Mouse (Mus musculus) heart, postnatal 10 days (tissue): ENCODE data around the gene Ccser1. TPM values are rescaled to one million over a fixed set of nuclear protein-coding genes. Genes with fewer than 3 reads are reported as not detected.
A peak's percentile ranks its signal among the peaks of the same experiment; 100 is the strongest.

Experiments
- DNase-seq, 2 experiments: peaks; one replicate each; pipeline ENCODE4 v3.0.0; 2021
- intact Hi-C: fragments of 180-260 bp; cut with DNase I; formaldehyde crosslinking; loops from one replicate; pipeline ENCODE4 v1.15.1; 2025
- total RNA-seq, 2 experiments: library from RNA; stranded (reverse); gene quantifications; 2 replicates each; pipeline ENCODE4 v1.2.3; 2021

Gene Ccser1
- 1 to 10 TPM; 3.1 to 3.8 TPM for total RNA-seq

GRCm38 (mm10) chr6:61179949-61180755, at the start of gene Ccser1:
Ccser1 (plus strand) TSS chr6:61180324.
- intact Hi-C loops: loop anchor here (5.0 kb wide), 2 partner anchors 118 to 122 kb away; no protein-coding TSS in a partner anchor
- DNase-seq: peak; percentile 52 to 54

GRCm38 (mm10) chr6:61136436-61136835, 43.7 kb upstream of the Ccser1 start:
- no peak for DNase-seq
- intact Hi-C loops: no loop called here

- intact Hi-C loops: no loop called here
- DNase-seq: no peak
These were observed 37.1 kb upstream of the Ccser1 start for GRCm38 (mm10) chr6:61143031-61143430.

GRCm38 (mm10) chr6:61152924-61153323, 27.2 kb upstream of the Ccser1 start:
- no peak for DNase-seq
- intact Hi-C loops: no loop called here

GRCm38 (mm10) chr6:61154654-61155053, 25.5 kb upstream of the Ccser1 start:
- DNase-seq: no peak
- intact Hi-C loops: no loop called here

GRCm38 (mm10) chr6:61155059-61155629, 25.0 kb upstream of the Ccser1 start:
- no peak for DNase-seq
- intact Hi-C loops: no loop called here

- intact Hi-C loops: no loop called here
- DNase-seq: no peak
These were observed 24.4 kb upstream of the Ccser1 start for GRCm38 (mm10) chr6:61155718-61156117.

- intact Hi-C loops: loop anchor here (10.0 kb wide), 1 partner anchor 177 kb away; no protein-coding TSS in a partner anchor
- peak in 1 of 2 experiments; percentile 2 for DNase-seq
These were observed 18.0 kb upstream of the Ccser1 start for GRCm38 (mm10) chr6:61162117-61162516.

GRCm38 (mm10) chr6:61166891-61167290, 13.2 kb upstream of the Ccser1 start:
- intact Hi-C loops: loop anchor here (10.0 kb wide), 1 partner anchor 182 kb away; no protein-coding TSS in a partner anchor
- DNase-seq: no peak

GRCm38 (mm10) chr6:61176126-61176525, 4.0 kb upstream of the Ccser1 start:
- intact Hi-C loops: no loop called here

GRCm38 (mm10) chr6:61177476-61177875, 2.6 kb upstream of the Ccser1 start:
- DNase-seq: no peak
- intact Hi-C loops: no loop called here

More at GRCm38 (mm10) chr6:61176126-61176525, 4.0 kb upstream of the Ccser1 start:
- no peak for DNase-seq

GRCm38 (mm10) chr6:61179641-61179948, 529 bp upstream of the Ccser1 start:
- no peak for DNase-seq
- intact Hi-C loops: no loop called here

GRCm38 (mm10) chr6:61180756-61181191, 650 bp downstream of the Ccser1 start:
- intact Hi-C loops: loop anchor here (5.0 kb wide), 2 partner anchors 118 to 122 kb away; no protein-coding TSS in a partner anchor
- DNase-seq: peak; percentile 7 to 9

- intact Hi-C loops: no loop called here
These were observed 8.9 kb downstream of the Ccser1 start for GRCm38 (mm10) chr6:61189029-61189428.

GRCm38 (mm10) chr6:61191597-61192386, 11.7 kb downstream of the Ccser1 start:
- intact Hi-C loops: no loop called here
- DNase-seq: no peak

More at GRCm38 (mm10) chr6:61189029-61189428, 8.9 kb downstream of the Ccser1 start:
- no peak for DNase-seq

- no peak for DNase-seq
- intact Hi-C loops: no loop called here
These were observed 23.2 kb downstream of the Ccser1 start for GRCm38 (mm10) chr6:61203344-61203743.

GRCm38 (mm10) chr6:61206042-61206441, 25.9 kb downstream of the Ccser1 start:
- no peak for DNase-seq

GRCm38 (mm10) chr6:61206619-61207018, 26.5 kb downstream of the Ccser1 start:
- intact Hi-C loops: no loop called here
- no peak for DNase-seq

More at GRCm38 (mm10) chr6:61206042-61206441, 25.9 kb downstream of the Ccser1 start:
- intact Hi-C loops: no loop called here

- no peak for DNase-seq
- intact Hi-C loops: no loop called here
These were observed 30.1 kb downstream of the Ccser1 start for GRCm38 (mm10) chr6:61210061-61210737.

GRCm38 (mm10) chr6:61215705-61216104, 35.6 kb downstream of the Ccser1 start:
- DNase-seq: no peak
- intact Hi-C loops: no loop called here
